Mouse (Mus musculus) C2C12 (cell line): ENCODE measurements at regions not wholly inside any gene's neighbourhood (a gene's known extent, or its start where the extent isn't known, plus 50 kb on each side); places are given as distances from the start of the nearest gene placed in this dataset.
A peak's percentile ranks its signal among the peaks of the same experiment; 100 is the strongest.
"Not testable (repeated sequence)": the region's sequence is repeated elsewhere in the genome, so short reads cannot be mapped to it uniquely, and the experiment has no call there.

ENCODE experiments used
- H3K27me3 ChIP-seq: one replicate; pipeline ENCODE4 v1.6.1; 2011; ENCODE audit not compliant: control insufficient read depth, insufficient read depth, insufficient read length
- H3K36me3 ChIP-seq: one replicate; pipeline ENCODE4 v1.6.1; 2011; ENCODE audit not compliant: control insufficient read depth, insufficient read depth
- H3K4me3 ChIP-seq: one replicate; pipeline ENCODE4 v1.5.1; 2011; ENCODE audit warnings: mild to moderate bottlenecking, control low read depth; ENCODE audit not compliant: poor library complexity, insufficient read depth, severe bottlenecking
- H3K79me2 ChIP-seq: one replicate; pipeline ENCODE4 v1.6.1; 2011; ENCODE audit not compliant: control insufficient read depth, insufficient read depth
- H3K79me3 ChIP-seq: one replicate; pipeline ENCODE4 v1.6.1; 2011; ENCODE audit warnings: low read depth, control low read depth
- H3ac ChIP-seq: one replicate; pipeline ENCODE3; 2011; ENCODE audit warnings: low read depth; ENCODE audit not compliant: control insufficient read depth, insufficient read length
- CEBPB ChIP-seq: IDR thresholded peaks from one replicate; pipeline ENCODE4 v1.6.1; 2011; ENCODE audit warnings: low read depth, mild to moderate bottlenecking, control low read depth, moderate library complexity
- CTCF ChIP-seq: IDR thresholded peaks from one replicate; pipeline ENCODE4 v1.5.1; 2011; ENCODE audit not compliant: control insufficient read depth, insufficient read depth, insufficient read length
- FOSL1 ChIP-seq: IDR thresholded peaks from one replicate; pipeline ENCODE4 v1.8.0; 2011; ENCODE audit warnings: mild to moderate bottlenecking, low read length; ENCODE audit not compliant: poor library complexity, insufficient read depth, severe bottlenecking
- MAX ChIP-seq: IDR thresholded peaks from one replicate; pipeline ENCODE4 v1.6.1; 2011; ENCODE audit warnings: mild to moderate bottlenecking, control low read depth
- MYOD1 ChIP-seq: IDR thresholded peaks from one replicate; pipeline ENCODE4 v1.6.1; 2011; ENCODE audit warnings: low read depth; ENCODE audit not compliant: control insufficient read depth, insufficient read length
- MYOG ChIP-seq: IDR thresholded peaks from one replicate; pipeline ENCODE4 v1.6.1; 2011; ENCODE audit not compliant: control insufficient read depth, insufficient read length; ENCODE audit errors: extremely low read depth
- USF1 ChIP-seq: IDR thresholded peaks from one replicate; pipeline ENCODE4 v1.6.1; 2011; ENCODE audit warnings: low read depth, mild to moderate bottlenecking, control low read depth, moderate library complexity

- Histone ChIP-seq H3K4me3 (no peak overlapping the region), H3K27me3 (no peaks in the 10 kb centered on the region), H3ac (no peak overlapping the region), H3K36me3 (no peaks in the 10 kb centered on the region), H3K79me2 (no peaks in the 10 kb centered on the region), H3K79me3 (no peaks in the 10 kb centered on the region)
- TF ChIP-seq MYOD1 = no peak
- no peak for TF ChIP-seq USF1
- TF ChIP-seq CTCF = no peak
- TF ChIP-seq CEBPB = no peak
- no peak for TF ChIP-seq FOSL1
- TF ChIP-seq MAX = no peak
- TF ChIP-seq MYOG = no peak
These were observed 172.0 kb upstream of the Six2 start for GRCm38 (mm10) chr17:85859926-85860707.

- H3K36me3 ChIP-seq = no peaks in the 10 kb centered on the region
- TF ChIP-seq CTCF (no peak), USF1 (no peak), MYOG (no peak), MYOD1 (no peak)
- H3ac ChIP-seq = no peak overlapping the region
- H3K79me3 ChIP-seq = no peaks in the 10 kb centered on the region
- no peaks in the 10 kb centered on the region for H3K79me2 ChIP-seq
- H3K4me3 ChIP-seq = no peak overlapping the region
- no peaks in the 10 kb centered on the region for H3K27me3 ChIP-seq
These were observed 170.4 kb upstream of the Six2 start for GRCm38 (mm10) chr17:85858516-85858915.

GRCm38 (mm10) chr17:85857705-85858472, 169.8 kb upstream of the Six2 start:
- Histone ChIP-seq H3K4me3 (no peak overlapping the region), H3ac (no peak overlapping the region), H3K79me2 (no peaks in the 10 kb centered on the region), H3K36me3 (no peaks in the 10 kb centered on the region), H3K79me3 (no peaks in the 10 kb centered on the region), H3K27me3 (no peaks in the 10 kb centered on the region)
- TF ChIP-seq CEBPB (no peak), USF1 (peak; percentile 39), CTCF (no peak)

GRCm38 (mm10) chr17:85856894-85857293, 168.8 kb upstream of the Six2 start:
- not testable (repeated sequence) for H3K4me3 ChIP-seq, H3K36me3 ChIP-seq, H3K79me2 ChIP-seq, H3ac ChIP-seq, H3K79me3 ChIP-seq, H3K27me3 ChIP-seq

- Histone ChIP-seq H3K27me3 (no peaks in the 10 kb centered on the region), H3K79me2 (no peaks in the 10 kb centered on the region), H3K36me3 (no peaks in the 10 kb centered on the region), H3K4me3 (no peak overlapping the region), H3ac (no peak overlapping the region), H3K79me3 (no peaks in the 10 kb centered on the region)
- TF ChIP-seq MAX (no peak), CTCF (no peak), USF1 (no peak), MYOD1 (no peak), CEBPB (no peak), FOSL1 (no peak), MYOG (no peak)
These were observed 165.1 kb upstream of the Six2 start for GRCm38 (mm10) chr17:85853156-85853555.

- Histone ChIP-seq H3ac (no peak overlapping the region), H3K79me2 (no peaks in the 10 kb centered on the region)
These were observed 160.5 kb upstream of the Six2 start for GRCm38 (mm10) chr17:85848526-85848925.

More at GRCm38 (mm10) chr17:85848526-85848925, 160.5 kb upstream of the Six2 start:
- Histone ChIP-seq H3K27me3 (no peaks in the 10 kb centered on the region), H3K4me3 (no peak overlapping the region), H3K36me3 (no peaks in the 10 kb centered on the region), H3K79me3 (no peaks in the 10 kb centered on the region)
- TF ChIP-seq CTCF = no peak
- TF ChIP-seq MYOD1 = no peak
- TF ChIP-seq CEBPB = no peak
- no peak for TF ChIP-seq MAX
- no peak for TF ChIP-seq FOSL1
- no peak for TF ChIP-seq MYOG
- TF ChIP-seq USF1 = no peak
